Comparison of ENCODE assay signal across 7 mouse cellular contexts in the genomic region with DNA sequence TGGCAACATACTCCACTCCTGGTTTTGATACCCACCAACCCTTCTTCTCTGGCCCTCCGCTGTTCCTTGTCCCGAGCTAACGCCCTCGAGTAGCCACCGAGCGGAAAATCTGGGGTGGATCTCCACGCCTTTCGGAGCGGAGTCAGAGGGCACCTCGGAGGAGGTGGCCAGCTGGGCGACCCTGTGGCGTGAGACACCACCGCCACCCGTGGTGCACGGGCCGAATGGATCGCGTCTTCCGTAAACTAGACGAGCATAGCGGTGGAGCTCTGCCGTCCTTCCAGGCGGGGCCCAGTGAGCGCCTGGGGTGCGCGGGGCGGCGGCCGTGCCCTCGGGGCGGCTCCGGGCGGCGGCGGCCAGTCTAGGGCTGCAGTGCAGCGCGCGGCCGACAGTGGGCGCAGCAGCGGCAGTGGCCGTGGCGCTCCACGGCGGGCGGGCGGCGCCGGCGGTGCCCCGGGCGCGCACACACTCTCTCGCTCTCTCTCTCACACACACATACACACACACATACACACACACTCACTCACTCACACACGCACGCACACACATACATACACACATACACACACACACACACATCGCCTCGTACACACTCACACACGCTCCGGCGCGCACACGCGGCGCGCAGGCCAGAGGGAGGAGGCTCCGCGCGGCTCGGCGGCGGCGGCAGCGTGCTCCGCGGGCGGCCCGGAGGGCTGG. TPM values are rescaled to one million over a fixed set of nuclear protein-coding genes. Genes with fewer than 3 reads are reported as not detected.
DNase-seq lines count a peak whose midpoint lies in the region; ATAC-seq and TF ChIP-seq lines count a peak whose summit lies in the region.

Gene Syt7 (plus strand): TSS at position 476 of the 699 bp plus-strand sequence.

- H3K4me1 ChIP-seq in embryonic facial prominence, embryonic 15.5 days = peaks cover 13% of the 10 kb centered on the region
- peaks cover 14% of the 10 kb centered on the region for H3K4me1 ChIP-seq in limb, embryonic 13.5 days
- peaks cover 35% of the 10 kb centered on the region for H3K4me1 ChIP-seq in midbrain, embryonic 15.5 days

- H3K36me3 ChIP-seq in embryonic facial prominence, embryonic 15.5 days = no peaks in the 10 kb centered on the region
- H3K36me3 ChIP-seq in limb, embryonic 13.5 days = no peaks in the 10 kb centered on the region
- H3K36me3 ChIP-seq in midbrain, embryonic 15.5 days (replicated peaks) = no peaks in the 10 kb centered on the region

- H3K4me2 ChIP-seq in embryonic facial prominence, embryonic 15.5 days (replicated peaks) = peak within 1 kb of the TSS; percentile 93
- H3K4me2 ChIP-seq in limb, embryonic 13.5 days (replicated peaks) = peak within 1 kb of the TSS; percentile 89
- H3K4me2 ChIP-seq in midbrain, embryonic 15.5 days = peak within 1 kb of the TSS; percentile 70

- peak within 1 kb of the TSS; percentile 21; the same call in 1 of the 2 replicates for H3K9ac ChIP-seq in embryonic facial prominence, embryonic 15.5 days
- peak within 1 kb of the TSS; percentile 72 for H3K9ac ChIP-seq in limb, embryonic 13.5 days
- peak within 1 kb of the TSS; percentile 79 for H3K9ac ChIP-seq in midbrain, embryonic 15.5 days

- peak; percentile 74 for TF ChIP-seq POLR2A in brain, embryonic 14.5 days (IDR thresholded peaks at IDR 0.05; ENCODE audit: borderline replicate concordance, extremely low read depth, insufficient read depth, insufficient read length, poor library complexity, severe bottlenecking)

- TF ChIP-seq CTCF in brain, embryonic 14.5 days (IDR thresholded peaks at IDR 0.05; ENCODE audit: borderline replicate concordance, extremely low read depth, insufficient read depth, insufficient read length) = peak; percentile 66

- H3K27ac ChIP-seq in embryonic facial prominence, embryonic 15.5 days (replicated peaks) = no peak within 1 kb of the TSS
- no peak within 1 kb of the TSS for H3K27ac ChIP-seq in limb, embryonic 13.5 days
- H3K27ac ChIP-seq in midbrain, embryonic 15.5 days = peak within 1 kb of the TSS; percentile 80

- no peaks in the 10 kb centered on the region for H3K9me3 ChIP-seq in embryonic facial prominence, embryonic 15.5 days (replicated peaks)
- no peaks in the 10 kb centered on the region for H3K9me3 ChIP-seq in limb, embryonic 13.5 days
- no peaks in the 10 kb centered on the region for H3K9me3 ChIP-seq in midbrain, embryonic 15.5 days

- under 1% methylated on average over 75 of the region's 78 CpGs for WGBS in embryonic facial prominence, embryonic 15.5 days
- WGBS in limb, embryonic 13.5 days = 2% methylated on average over 61 of the region's 78 CpGs
- WGBS in midbrain, embryonic 15.5 days = under 1% methylated on average over 61 of the region's 78 CpGs

- H3K27me3 ChIP-seq in embryonic facial prominence, embryonic 15.5 days = peaks cover 44% of the 10 kb centered on the region
- H3K27me3 ChIP-seq in limb, embryonic 13.5 days = peaks cover 63% of the 10 kb centered on the region
- no peaks in the 10 kb centered on the region for H3K27me3 ChIP-seq in midbrain, embryonic 15.5 days (replicated peaks)

- DNase-seq in brain, embryonic 14.5 days (ENCODE audit: low read depth) = peak; percentile 95
- DNase-seq in heart, adult 9 months (ENCODE audit: low spot score in 2 of 2) = peak; percentile 88 to 92
- peak; percentile 92 for DNase-seq in kidney, adult 9 months
- DNase-seq in spleen, adult 18-20 months = peak; percentile 35 to 54

- peak; percentile 78 for ATAC-seq in embryonic facial prominence, embryonic 15.5 days (ENCODE audit: insufficient number of reproducible peaks, low FRiP score, low TSS enrichment, low read depth)
- ATAC-seq in limb, embryonic 13.5 days (ENCODE audit: low FRiP score, low read depth) = peak; percentile 86
- peak; percentile 82 for ATAC-seq in midbrain, embryonic 15.5 days (replicated peaks)

- peak within 1 kb of the TSS; percentile 57 for H3K4me3 ChIP-seq in embryonic facial prominence, embryonic 15.5 days (replicated peaks)
- H3K4me3 ChIP-seq in limb, embryonic 13.5 days = peak within 1 kb of the TSS; percentile 62
- H3K4me3 ChIP-seq in midbrain, embryonic 15.5 days = peak within 1 kb of the TSS; percentile 82

RNA-seq across cellular contexts. Expression of gene Syt7, which starts in this region (rescaled TPM):
- polyA plus RNA-seq in brain, embryonic 14.5 days (2012; rRNA removed) = 50.2 and 85.2 TPM in 2 replicates
- polyA plus RNA-seq in embryonic facial prominence, embryonic 15.5 days (2015; fragmentation: Nextera tagmentation; extraction: Ambion mirVana) = 0.95 and 1.1 TPM in 2 replicates
- polyA plus RNA-seq in limb, embryonic 13.5 days (2015; fragmentation: Nextera tagmentation; extraction: Ambion mirVana) = 0.69 and 1.1 TPM in 2 replicates
- polyA plus RNA-seq in midbrain, embryonic 15.5 days (2015; fragmentation: Nextera tagmentation; extraction: Ambion mirVana) = 19.6 and 21.0 TPM in 2 replicates

Comparison
In these comparisons a context has a peak if more than half of its experiments do, and no peak if none do; other contexts are left out.
1. DNase-seq: peak in every context shown above with its lines; median percentile 95 in brain, embryonic 14.5 days; 92 in kidney, adult 9 months; 90 in heart, adult 9 months; 44 in spleen, adult 18-20 months.
2. H3K9ac ChIP-seq: peak in every context shown above with its lines; median percentile 79 in midbrain, embryonic 15.5 days; 72 in limb, embryonic 13.5 days; 21 in embryonic facial prominence, embryonic 15.5 days.